Mouse (Mus musculus) embryo, embryonic 11 days (tissue): ENCODE results near the gene Gm49387.

Source experiments
- DNase-seq: peaks from one replicate; pipeline ENCODE4 v3.0.0-alpha.2; 2015

Gene Gm49387

DNA sequence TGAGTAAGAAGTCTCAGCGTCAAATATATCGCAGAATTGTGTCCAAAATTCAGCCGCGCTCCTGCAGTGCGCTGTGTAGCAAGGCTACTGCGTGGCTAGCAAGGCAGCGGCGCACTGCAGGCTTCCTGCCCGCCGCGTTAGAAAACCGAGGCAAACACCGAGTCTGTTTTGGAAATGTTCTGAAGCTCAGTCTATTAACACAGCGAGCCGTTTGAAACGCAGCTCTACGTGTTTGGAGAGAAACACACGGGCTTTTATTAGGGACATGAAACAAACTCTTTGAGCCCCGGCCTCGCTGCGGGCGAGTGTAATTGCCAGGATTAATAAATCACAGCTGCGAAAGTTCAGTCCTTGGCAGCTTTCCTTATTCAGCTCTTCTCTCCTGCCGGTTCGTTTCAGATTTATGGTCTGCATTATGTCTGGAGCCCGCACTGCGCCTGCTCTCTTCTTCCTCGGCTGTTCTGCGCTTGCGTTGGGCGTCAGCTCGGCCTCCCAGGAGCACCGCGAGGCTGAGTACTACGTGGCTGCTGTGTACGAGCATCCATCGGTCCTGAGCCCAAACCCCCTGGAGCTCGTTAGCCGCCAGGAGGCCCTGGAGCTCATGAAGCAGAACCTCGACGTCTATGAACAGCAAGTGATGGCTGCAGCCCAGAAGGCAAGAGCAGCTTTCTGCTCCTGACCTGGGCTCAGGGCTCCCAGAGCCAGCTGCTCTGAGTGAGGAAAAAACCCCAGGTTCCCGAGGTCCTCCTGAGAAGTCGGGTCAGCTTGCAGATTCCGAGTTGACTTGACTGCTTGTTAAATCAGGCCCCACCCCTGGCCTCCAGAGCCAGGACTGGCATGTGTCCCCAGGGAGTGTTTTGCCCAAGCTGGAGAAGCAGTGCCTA is 21.2 kb upstream of the Gm49387 start:
- peak; percentile 92 for DNase-seq

DNA sequence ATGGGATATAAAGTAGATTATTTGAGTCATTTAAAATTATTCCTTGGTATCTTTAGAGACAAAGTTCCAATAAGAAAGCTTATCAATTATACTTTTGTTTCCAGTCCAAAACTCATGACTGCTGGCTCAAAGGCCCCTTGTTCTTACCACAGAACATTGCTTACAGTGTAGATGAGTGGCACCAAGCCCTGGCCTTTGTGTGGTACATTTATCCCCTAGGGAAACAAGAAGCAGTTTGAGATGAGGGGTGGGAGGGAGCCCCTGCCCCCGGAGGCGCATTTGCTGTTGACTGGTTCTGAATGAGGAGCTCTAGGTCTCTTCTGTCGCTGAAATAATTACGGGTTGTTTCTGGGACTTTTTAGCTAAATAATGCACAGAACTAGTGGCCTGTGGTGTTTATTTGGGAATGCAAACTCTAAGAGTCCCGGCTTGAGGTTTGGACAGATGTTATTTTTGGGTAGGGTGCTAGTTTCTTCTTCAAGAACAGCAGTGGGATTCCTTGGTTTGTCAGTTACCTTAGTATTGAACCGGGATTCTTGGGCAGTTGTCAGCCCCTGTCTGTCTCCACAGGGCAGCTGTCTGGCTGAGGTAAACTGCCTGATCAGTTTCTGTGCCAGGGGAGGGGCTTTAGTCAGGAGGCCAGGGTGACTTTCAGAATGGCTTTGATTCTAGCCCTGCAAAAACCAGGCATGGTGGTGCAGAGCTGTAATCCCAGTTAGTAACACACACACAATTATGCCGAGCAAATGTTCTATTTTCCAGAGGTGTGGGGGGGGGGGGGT is 19.8 kb upstream of the Gm49387 start:
- no peak for DNase-seq

DNA sequence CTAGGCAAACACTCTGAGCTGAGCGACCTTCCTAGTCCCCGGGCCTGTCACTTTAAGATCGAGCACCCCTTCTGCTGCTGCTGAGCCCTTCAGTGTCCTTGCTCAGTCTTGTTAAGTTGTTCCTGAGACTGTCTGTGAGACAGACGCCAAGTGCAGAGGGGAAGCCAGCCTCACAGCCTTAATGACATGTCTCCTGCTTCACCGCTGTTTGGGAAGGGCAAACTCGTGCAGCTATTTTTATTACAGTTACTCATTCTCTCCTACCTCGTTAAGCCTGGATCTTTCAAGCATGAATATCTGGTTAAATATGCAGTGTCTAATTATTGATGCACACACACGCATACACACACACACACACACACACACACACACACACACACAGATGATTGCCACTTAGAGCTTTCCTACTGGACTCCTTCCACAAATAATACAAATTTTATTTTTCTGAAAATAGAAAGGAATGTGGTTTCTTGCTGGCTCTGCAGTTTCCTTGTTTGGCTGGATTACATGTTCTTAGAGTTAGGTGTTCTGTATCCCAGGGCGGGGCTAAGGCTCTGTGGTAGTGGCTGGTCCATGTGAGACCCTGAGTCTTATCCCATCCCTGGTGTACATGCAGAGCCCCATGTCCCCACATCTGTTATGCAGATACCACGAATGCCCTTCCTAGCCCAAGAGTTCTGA is 19.0 kb upstream of the Gm49387 start:
- no peak for DNase-seq

DNA sequence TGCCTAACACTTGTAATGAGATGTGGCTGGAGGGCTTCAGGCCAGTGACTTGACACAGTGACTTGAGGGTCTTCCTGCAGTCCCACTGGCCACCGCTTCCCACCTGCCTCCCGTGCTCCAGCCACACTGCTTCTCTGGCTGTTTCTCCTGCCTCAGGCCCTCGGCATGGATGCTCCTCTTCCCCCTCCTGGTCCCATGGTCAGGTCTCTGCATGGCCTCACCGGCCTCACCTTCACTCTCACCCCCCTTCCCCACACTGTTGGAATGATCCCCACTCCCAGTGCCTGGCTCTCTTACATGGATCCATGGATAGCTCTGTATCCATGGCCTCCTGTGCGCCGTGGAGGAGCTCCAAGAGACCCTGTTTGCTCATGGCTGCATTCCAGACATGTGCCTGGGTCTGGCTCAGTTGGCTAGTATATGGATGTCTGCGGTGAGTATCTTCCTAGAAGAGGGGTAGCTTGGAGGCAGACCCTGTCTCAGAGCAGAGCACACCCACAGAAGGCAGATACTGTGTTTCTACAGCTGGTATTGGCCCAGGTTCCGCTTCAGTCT is 17.5 kb upstream of the Gm49387 start:
- DNase-seq: no peak

DNA sequence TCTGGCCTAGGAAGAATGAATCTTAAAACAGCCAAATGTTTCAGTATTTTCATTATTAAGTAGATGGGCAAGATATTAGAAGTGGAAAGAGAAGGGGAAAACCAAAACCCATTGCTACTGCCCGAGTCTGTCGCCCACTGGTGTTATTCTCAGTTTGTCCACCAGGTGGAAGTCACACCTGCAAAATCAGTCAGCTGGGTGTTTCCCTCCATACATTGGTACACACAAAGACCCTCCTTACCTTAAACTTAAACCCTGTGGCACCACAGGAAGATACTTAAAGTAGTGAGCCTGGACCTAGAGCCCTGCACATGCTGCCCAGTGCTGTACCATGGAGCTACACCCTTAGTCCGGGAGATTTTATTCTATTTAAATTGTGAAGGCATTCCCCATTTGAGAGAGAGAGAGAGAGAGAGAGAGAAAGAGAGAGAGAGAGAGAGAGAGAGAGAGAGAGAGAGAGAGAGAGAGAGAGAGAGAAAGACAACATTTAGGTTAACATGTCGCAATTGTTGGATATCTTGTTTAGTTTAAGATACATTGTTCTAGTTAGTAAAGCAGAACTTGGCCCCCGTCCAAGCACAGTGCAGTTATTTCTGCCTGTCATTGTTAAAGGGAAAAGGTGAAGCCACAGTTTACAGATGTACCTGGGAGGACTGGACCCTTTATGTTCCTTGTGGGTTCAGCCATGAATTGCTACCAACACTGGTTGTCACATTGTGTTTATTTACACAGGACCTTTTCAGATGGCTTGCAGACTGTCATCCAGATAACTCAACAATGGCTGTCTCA is 16.4 kb upstream of the Gm49387 start:
- peak; percentile 78 for DNase-seq

DNA sequence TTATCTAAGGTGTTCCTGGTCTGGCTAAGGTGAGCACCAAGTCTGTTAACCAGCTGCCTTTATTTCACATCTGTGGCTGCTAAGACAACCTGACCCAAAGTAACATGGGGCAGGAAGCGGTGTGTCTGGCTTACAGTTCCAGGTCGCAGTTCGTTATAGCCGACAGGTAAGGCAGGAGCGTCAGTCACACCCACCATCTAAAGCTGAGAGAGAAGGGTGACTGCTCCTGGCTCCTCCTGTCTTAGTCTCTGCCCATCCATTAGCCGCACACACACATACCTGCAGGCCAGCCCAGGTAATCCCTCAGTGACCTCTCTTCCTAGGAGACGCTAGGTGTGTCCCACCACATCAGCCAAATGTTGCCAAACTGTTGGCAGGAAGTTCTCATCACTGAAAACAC is 15.7 kb upstream of the Gm49387 start:
- DNase-seq: no peak

DNA sequence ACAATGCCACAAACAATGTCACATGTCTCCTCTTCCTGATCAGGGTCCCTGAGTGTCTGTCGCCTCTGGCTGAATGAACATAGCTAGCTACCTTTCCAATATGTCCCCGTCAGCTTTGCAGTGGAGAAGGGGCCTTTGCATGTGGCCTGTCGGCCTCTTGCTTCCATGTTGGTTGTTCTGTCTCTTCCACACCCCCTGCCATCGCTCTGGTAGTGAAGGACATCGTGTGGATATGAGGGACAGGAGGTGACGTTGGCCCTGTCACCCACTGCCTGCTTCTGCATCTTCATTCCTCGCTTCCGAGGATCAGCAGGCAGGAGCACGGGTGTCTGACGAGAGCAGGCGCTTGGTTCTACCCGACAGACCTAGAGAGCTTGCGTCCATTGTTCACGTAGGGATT is 14.7 kb upstream of the Gm49387 start:
- DNase-seq: no peak

DNA sequence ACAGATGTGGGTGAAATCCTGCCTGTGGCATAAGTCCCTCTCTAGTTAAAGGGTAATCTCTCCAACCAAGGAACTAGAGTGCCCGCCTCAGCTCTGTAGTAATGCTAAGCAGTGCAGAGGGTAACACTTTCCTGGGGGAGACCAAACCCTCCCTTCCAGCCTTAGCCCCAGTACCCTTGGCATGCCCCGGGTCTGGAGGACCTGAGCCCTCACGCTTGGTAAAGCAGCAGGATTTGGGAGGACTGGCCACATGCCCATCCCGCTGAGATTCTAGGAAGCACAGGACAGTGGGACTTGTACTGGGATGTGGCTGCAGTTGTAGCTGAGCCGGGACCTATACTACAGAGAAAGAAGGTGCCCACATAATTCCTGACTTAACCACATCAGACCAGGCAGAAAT is 14.1 kb upstream of the Gm49387 start:
- DNase-seq: no peak

DNA sequence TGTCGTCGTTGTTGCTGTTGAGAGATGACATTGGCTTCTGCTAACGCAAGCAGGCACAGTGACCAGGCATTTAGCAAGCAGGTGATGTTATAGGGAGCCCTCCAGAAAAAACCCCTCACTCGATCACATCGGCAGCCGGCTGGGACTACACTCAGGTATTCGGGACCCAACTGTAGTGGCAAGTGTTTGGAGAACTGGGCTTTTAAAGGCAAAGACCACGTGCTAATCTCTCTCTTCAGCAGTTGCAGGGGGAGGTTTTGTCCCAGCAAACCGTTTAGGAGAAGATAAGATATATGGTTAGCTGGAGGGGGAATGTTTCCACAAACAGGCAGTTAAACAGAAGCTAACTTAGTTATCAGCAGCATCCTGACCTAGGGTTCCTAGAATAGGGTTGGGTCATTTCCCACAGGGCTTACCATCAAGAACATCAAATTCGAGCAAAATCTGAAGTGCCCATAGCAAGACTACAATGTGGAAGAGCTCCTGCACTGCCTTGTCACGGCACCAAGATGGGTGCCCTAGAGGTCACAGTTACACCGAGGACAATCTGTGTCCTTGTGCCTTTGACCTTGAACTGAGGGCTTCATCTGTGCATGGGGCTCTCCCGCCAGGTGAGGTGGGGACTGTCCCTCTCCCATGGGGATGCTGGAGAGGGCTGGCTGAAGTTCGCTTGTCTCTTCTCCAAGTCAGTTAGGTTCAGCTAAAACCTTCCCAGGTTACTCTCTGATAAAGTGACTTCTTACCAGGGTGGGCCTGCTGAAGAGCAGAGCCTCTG is 12.6 kb upstream of the Gm49387 start:
- no peak for DNase-seq

DNA sequence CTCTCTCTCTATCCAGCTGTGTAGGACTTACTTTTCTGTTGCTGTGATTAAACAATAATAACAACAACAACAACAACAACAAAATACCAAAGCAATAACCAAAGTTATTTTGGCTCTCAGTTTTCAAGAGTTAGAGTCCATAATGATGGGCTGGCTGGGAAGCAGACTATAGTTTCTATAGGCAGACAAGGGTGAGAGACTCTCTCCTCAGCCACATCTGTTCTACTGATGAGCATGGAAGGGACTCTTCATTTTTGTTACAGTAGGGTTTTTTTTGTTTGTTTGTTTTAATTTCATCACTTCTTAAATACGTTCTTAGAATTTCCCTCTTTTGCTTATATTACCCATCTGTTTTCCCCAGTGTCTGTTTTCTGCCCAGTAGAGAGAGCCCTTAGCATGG is 11.9 kb upstream of the Gm49387 start:
- DNase-seq: no peak

DNA sequence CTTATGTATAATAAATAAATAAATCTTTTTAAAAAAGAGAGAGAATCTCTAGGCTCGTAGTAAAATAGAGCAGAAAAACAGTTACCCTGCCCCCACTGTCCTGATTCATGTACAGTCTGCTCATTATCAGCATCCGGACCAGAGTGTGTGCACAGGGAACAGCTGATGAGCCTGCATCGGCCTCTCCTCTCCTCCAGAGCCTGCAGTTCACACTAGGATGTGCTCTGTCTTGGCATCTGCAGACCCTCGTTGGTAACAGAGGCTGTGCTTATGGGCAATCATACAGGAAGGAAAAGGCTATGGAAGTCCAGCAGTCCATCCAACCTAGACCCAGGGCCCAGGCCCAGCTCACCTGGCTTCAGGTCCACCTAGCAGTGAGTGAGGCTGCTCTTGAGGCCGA is 11.4 kb upstream of the Gm49387 start:
- no peak for DNase-seq

DNA sequence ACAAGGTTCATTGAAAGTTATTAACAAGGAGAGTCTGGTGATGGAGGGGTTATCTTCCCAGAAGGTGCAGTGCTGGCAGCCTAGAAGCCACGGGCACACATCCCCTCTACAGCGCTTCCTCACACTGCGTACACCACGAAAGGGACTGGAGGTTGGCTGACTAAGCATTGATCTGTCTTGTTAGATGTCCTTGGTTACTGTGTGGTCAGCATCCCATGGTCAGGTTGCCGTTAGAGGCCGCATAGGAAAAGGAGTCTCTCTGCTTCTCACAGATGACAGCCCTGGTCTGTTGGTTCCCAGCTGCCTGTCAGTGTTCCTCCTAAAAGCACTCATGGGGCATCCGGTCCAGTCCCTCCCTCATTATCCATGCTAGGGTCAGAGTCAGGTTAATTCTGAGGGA is 10.5 kb upstream of the Gm49387 start:
- no peak for DNase-seq

DNA sequence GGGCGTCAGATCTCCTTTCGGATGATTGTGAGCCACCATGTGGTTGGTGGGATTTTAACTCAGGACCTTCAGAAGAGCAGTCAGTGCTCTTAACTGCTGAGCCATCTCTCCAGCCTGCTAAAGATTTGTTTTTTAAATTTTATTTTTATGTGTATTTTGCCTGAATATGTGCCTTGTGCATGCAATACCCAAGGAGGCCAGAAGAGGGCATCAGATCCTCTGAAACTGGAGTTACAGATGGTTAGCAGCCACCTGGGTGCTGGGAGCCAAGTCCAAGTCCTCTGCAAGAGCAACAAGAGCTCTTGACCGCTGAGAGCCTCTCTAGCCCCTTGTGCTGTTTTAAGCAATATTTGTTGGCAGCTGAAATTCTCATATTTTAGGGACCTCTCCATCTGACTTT is 9.7 kb upstream of the Gm49387 start:
- no peak for DNase-seq

DNA sequence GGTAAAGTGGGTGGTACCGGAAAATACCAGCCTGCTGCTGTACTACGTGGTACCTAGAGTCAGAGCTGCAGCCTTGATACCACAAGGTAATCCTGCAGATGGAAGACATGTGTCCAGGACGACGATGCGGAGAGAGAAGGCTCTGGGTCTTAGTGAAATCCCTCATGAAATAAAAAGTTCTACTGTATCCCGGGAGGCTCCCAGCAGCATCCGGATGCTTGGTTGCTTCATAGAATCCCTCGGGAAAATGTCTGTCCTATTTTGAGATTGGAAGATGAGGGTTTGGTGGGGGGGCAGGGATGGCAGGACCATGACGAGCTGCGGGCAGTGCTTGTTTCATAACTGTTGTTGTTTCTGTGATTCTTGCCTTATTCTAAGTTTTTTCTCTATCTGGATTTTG is 7.3 kb upstream of the Gm49387 start:
- no peak for DNase-seq

DNA sequence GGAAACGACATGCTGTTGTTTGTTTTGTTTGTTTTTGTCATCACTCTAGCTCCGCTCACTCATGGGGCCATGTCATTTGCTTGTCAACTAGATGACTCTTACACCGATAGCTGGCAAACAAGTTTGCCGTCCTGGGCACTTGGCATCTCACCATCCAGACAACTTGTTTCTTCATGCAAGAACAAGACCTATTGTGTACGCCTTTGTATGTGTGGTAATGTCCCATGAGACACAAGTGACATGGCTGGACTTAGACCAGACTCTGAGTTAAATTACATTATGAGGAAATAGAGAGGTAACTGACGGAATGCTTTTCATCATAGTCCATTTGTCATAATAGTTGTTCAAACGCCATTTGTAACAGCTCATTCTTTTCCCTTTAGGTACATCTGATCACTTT is 5.2 kb upstream of the Gm49387 start:
- no peak for DNase-seq

DNA sequence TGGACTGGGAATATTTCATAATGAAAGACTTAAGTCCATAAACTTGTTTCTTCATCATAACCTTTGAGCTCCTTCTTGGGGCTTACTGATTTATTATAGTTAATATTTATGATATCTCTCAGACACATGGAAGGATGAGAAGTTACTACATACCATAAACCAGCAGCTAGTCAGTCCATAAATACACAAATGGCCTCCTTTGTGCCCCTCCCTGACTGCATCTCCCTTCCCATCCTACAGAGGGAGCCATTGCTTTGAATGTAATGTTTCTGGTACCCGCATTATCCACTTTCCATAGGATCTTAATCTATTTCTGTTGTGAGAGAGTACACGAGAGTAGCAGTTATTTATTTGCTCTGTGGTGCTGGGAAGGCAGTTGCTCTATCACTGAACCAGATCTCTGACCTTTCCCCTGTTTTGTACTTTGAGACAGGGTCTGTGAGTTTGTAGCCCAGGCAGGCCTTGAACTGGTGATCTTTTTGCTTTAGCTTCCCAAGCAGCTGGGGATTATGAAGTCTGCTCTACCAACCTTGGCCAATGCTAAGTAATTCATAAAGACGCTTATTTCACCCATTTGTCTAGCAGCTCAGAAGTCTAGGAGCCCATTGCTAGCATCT is 4.4 kb upstream of the Gm49387 start:
- no peak for DNase-seq

DNA sequence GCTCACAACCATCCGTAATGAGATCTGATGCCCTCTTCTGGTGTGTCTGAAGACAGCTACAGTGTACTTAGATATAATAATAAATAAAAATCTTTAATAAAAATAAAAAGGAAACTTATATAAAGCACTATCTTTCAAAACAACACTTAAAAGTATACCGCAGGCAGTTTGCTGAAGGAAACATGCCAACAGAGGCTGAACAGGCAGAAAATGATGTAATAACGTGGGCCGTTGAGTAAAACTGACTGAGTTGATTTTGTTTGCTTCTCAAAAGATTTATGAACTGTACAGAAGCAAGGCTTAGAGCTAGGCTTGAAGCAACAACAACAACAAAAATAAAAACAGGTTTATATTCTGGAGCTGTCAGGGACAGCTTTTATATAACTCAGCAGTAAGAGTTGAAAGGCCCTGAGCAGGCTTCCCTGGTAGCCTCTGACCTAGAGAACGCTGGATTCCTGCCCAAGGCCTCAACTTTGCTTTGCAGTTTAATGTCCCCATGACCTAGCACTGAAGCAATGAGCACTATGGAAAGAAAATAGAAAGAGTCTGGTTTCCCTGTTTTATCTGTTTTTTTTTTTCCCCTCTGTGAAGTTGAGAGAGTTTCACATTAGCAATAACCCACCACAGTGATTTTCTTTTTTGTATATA is 3.6 kb upstream of the Gm49387 start:
- no peak for DNase-seq

DNA sequence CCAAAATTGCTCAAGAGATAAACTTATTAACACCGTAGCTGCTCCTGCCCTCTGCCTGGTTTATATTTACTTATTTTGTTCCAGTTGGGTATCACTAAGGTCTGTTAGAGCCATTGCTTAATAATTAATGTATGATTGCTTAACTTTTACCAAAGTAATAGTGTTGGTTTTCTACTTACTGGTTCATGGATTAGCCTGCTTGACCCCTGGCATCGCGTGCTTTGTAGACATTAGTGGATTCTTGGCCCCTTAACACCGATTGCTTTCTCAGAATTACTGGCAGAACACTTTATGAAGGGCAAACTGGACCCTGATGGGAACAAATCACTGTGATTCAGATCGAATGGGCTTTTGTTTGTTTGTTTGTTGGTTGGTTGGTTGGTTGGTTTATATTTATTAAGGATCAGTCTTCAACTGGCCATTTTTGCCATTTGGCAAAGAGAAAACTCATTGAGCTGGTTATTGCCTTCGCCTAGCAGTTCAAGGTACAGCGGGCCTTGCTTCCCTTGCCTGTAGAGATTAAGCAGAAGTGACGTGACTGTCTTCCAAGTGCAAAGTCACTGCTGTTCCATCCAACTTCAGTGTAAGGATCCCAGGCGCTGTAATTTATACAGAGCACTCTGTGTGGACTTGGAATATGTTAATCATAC is 953 bp upstream of the Gm49387 start:
- DNase-seq: no peak

DNA sequence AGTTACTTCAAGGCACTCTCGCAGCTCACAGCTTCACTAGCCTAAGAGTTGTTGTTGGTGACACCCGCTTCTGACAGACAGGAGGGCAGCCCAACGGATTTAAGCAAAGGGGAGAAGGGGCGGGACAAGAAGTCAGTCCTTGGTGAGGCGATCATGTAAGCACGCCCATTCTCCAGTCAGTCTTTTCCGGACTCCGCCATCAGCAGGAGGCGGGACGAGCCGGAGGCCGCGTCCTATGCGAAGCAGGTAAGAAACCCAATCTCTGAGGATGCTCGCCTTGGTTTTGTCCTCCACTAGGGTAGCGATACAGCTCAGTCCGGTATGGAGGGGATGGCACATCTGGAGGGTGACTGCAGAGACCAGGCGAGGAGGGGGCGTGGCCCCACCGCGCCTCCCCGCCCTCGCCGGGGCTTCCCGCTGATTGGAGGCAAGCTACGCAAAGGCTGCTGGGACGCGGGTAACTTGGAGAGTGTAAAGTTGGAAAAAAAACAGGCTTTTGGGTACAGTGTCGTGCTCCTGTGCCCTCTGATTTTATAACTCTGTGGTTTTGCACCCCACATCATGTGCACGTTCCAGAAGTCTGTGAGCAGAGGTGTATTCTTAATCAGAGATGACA is 320 bp upstream of the Gm49387 start, which contains the start of the genes Btd and Hacl1:
Gene Btd, plus strand, starts transcription at position 139 of the 616 bp plus-strand sequence.
Gene Hacl1, minus strand, starts transcription at position 397 of the 616 bp plus-strand sequence.
- peak; percentile 95 for DNase-seq

DNA sequence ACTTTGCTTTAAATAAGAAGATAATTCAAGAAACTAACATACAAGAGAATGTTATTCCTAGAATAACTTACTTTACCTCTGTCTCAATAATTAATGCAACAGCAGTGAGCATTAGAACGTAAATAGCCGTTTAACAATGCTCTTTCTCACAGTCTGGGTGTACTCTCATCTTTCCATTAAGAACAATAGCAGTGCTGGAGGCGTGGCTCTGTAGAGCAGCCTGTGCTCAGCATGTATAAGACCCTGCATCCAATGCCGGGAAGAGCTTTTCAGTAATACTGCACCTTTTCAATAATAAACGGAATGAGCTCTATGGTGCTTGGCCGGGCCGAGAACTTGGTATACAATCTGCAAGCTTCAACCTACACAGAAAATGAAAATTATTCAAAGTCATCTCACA is 10.0 kb downstream of the Gm49387 start:
- DNase-seq: no peak
